Mouse (Mus musculus) megakaryocyte, adult 5-6 weeks (primary cell): ENCODE results near the gene Ngdn. TPM values are rescaled to one million over a fixed set of nuclear protein-coding genes. Genes with fewer than 3 reads are reported as not detected.
"Not testable (repeated sequence)": the region's sequence is repeated elsewhere in the genome, so short reads cannot be mapped to it uniquely, and the experiment has no call there.

Source experiments
- ATAC-seq: 2 replicates; pipeline ENCODE4 v1.8.0; 2016; ENCODE audit warnings: mild to moderate bottlenecking, inconsistent platforms; ENCODE audit not compliant: poor library complexity, severe bottlenecking
- total RNA-seq, 2 experiments: library from RNA; stranded (forward) in 1 of 2; stranded (reverse) in 1 of 2; fragments of 153-499, 151-499 nt in 1 of 2; fragments of 221-1000, 200-1000 nt in 1 of 2; gene quantifications; 2 replicates each; pipeline versions ENCODE4 v1.2.3 to v1.2.4; 2015 to 2017

Ngdn gene
- total RNA-seq, 2 experiments from 2014 or later: 52.7 to 56.9 TPM

- no peak for ATAC-seq
Observed at GRCm38 (mm10) chr14:55027653-55028052, 12.4 kb downstream of the Ngdn start.

- ATAC-seq: no peak
Observed at GRCm38 (mm10) chr14:55028333-55028835, 13.1 kb downstream of the Ngdn start.

GRCm38 (mm10) chr14:55029034-55029698 lies 13.9 kb downstream of the Ngdn start:
- ATAC-seq: 0 out of 2 replicates have a peak, but pooled peaks have one; percentile 30

GRCm38 (mm10) chr14:55032695-55033225 lies 17.5 kb downstream of the Ngdn start:
- ATAC-seq: no peak

GRCm38 (mm10) chr14:55043694-55044093 lies 28.4 kb downstream of the Ngdn start:
- ATAC-seq: not testable (repeated sequence)

- ATAC-seq: no peak
Observed at GRCm38 (mm10) chr14:55047971-55048531, 32.8 kb downstream of the Ngdn start.

GRCm38 (mm10) chr14:55052496-55052895 lies 37.2 kb downstream of the Ngdn start:
- ATAC-seq: no peak

GRCm38 (mm10) chr14:55053050-55053449 lies 37.8 kb downstream of the Ngdn start:
- no peak for ATAC-seq

- ATAC-seq: no peak
Observed at GRCm38 (mm10) chr14:55053708-55054190, 38.5 kb downstream of the Ngdn start.

GRCm38 (mm10) chr14:55054191-55054749 lies 39.0 kb downstream of the Ngdn start:
- no peak; the same call in 1 of the 2 replicates for ATAC-seq

GRCm38 (mm10) chr14:55055167-55055834 lies 40.0 kb downstream of the Ngdn start:
- ATAC-seq: peak; percentile 71

- no peak for ATAC-seq
Observed at GRCm38 (mm10) chr14:55059009-55059408, 43.8 kb downstream of the Ngdn start.

- ATAC-seq: no peak
Observed at GRCm38 (mm10) chr14:55059931-55060330, 44.7 kb downstream of the Ngdn start.

GRCm38 (mm10) chr14:55061845-55062244 lies 46.6 kb downstream of the Ngdn start:
- no peak for ATAC-seq

GRCm38 (mm10) chr14:55062626-55063025 lies 47.4 kb downstream of the Ngdn start:
- peak; percentile 74 for ATAC-seq

- ATAC-seq: no peak
Observed at GRCm38 (mm10) chr14:55063117-55063516, 47.9 kb downstream of the Ngdn start.

GRCm38 (mm10) chr14:55063581-55064381 lies 48.5 kb downstream of the Ngdn start:
- ATAC-seq: no peak

- 0 out of 2 replicates have a peak, but pooled peaks have one; percentile 13 for ATAC-seq
Observed at GRCm38 (mm10) chr14:55064481-55065370, 49.5 kb downstream of the Ngdn start.

- no peak for ATAC-seq
Observed at GRCm38 (mm10) chr14:55065391-55065790, 50.1 kb downstream of the Ngdn start.
